Mouse (Mus musculus): ENCODE measurements at regions not wholly inside any gene's neighbourhood (a gene's known extent, or its start where the extent isn't known, plus 50 kb on each side); places are given as distances from the start of the nearest gene placed in this dataset.

DNA sequence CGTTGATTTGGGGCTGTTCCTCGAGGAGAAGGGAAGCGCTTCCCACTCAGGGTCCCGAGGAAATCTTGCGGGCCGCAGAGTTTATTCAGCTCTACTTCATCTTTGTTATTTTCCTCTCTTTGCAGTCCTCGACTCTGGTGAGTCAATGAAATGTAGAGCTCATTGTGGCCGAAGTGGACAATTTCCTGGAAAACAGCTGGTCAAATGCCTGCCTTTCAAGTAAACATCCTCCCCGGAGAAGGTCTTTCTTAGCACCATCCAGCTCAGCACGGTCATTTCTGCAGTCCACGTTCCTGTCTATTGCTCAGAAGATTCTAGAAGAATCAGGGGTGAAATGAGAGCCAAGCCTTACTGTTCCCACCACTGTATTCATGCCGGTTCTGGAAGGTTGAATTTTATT is 133.0 kb downstream of the Bcas1 start:
- no peak overlapping the region for H3K4me3 ChIP-seq (replicated peaks; ENCODE audit: low read length)
- WGBS = 88% methylated on average over 12 of the region's 12 CpGs
- no peak overlapping the region for H3K27ac ChIP-seq (ENCODE audit: low read length)
- ATAC-seq = no peak
- no peaks in the 10 kb centered on the region for H3K36me3 ChIP-seq (ENCODE audit: control insufficient read depth, insufficient read depth)
- no peaks in the 10 kb centered on the region for H3K27me3 ChIP-seq (replicated peaks; ENCODE audit: control insufficient read depth, insufficient read depth, low read length)
- no peak overlapping the region for H3K4me2 ChIP-seq (ENCODE audit: low read length)
- no peak overlapping the region for H3K9ac ChIP-seq (replicated peaks; ENCODE audit: low read depth, low read length)
- no peaks in the 10 kb centered on the region for H3K9me3 ChIP-seq (ENCODE audit: control insufficient read depth, low read length)
- H3K4me1 ChIP-seq (replicated peaks; ENCODE audit: control insufficient read depth, insufficient read depth, low read length) = no peaks in the 10 kb centered on the region

- H3K27me3 ChIP-seq (replicated peaks; ENCODE audit: control insufficient read depth, insufficient read depth, low read length) = no peaks in the 10 kb centered on the region
- H3K27ac ChIP-seq (ENCODE audit: low read length) = no peak overlapping the region
- WGBS = 49% methylated on average over 6 of the region's 6 CpGs
- H3K36me3 ChIP-seq (ENCODE audit: control insufficient read depth, insufficient read depth) = no peaks in the 10 kb centered on the region
- no peaks in the 10 kb centered on the region for H3K9me3 ChIP-seq (ENCODE audit: control insufficient read depth, low read length)
- H3K4me1 ChIP-seq (replicated peaks; ENCODE audit: control insufficient read depth, insufficient read depth, low read length) = peaks cover 11% of the 10 kb centered on the region
- no peak overlapping the region for H3K9ac ChIP-seq (replicated peaks; ENCODE audit: low read depth, low read length)
- no peak for ATAC-seq
- no peak overlapping the region for H3K4me2 ChIP-seq (ENCODE audit: low read length)
- H3K4me3 ChIP-seq (replicated peaks; ENCODE audit: low read length) = no peak overlapping the region
Measured at GRCm38 (mm10) chr2:170291841-170292655, 135.6 kb downstream of the Bcas1 start.

DNA sequence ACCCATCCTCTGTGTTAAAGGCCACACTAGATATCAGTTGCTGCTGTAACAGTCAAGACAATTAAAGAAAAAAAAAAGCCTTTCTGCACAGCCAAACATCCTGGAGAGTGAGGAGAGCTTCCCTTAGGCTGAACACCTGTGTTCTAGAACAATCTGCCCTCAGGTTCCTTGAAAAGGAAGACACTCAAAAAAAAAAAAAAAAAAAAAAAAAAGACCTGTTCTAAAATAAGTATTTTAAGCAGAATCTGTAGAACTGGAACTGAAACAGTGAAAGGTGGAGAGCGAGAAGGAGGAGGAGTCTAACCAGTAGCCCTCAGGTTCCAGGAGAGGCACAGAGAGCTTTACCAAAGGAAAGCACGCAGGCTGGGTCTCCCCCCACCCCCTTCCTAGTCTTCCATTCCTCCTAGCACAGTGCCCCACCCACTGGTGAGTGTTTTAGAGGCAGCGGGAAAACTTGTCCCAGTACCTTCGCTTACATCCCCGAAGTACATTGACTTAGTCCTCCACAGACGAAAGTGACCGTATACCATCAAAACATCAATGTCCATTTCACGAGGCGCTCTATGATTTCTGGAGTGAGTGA is 138.2 kb downstream of the Bcas1 start:
- Histone ChIP-seq H3K27me3 (replicated peaks; ENCODE audit: control insufficient read depth, insufficient read depth, low read length) (no peaks in the 10 kb centered on the region), H3K36me3 (ENCODE audit: control insufficient read depth, insufficient read depth) (no peaks in the 10 kb centered on the region), H3K9me3 (ENCODE audit: control insufficient read depth, low read length) (no peaks in the 10 kb centered on the region), H3K4me2 (ENCODE audit: low read length) (no peak overlapping the region), H3K9ac (replicated peaks; ENCODE audit: low read depth, low read length) (no peak overlapping the region), H3K27ac (ENCODE audit: low read length) (no peak overlapping the region), H3K4me3 (replicated peaks; ENCODE audit: low read length) (no peak overlapping the region), H3K4me1 (replicated peaks; ENCODE audit: control insufficient read depth, insufficient read depth, low read length) (peaks cover 15% of the 10 kb centered on the region)
- WGBS = 86% methylated on average over 9 of the region's 9 CpGs
- ATAC-seq = no peak

GRCm38 (mm10) chr2:170288787-170289186 is 138.9 kb downstream of the Bcas1 start:
- no peaks in the 10 kb centered on the region for H3K27me3 ChIP-seq (replicated peaks; ENCODE audit: control insufficient read depth, insufficient read depth, low read length)
- peaks cover 15% of the 10 kb centered on the region for H3K4me1 ChIP-seq (replicated peaks; ENCODE audit: control insufficient read depth, insufficient read depth, low read length)
- no peak overlapping the region for H3K4me2 ChIP-seq (ENCODE audit: low read length)
- no peak for ATAC-seq
- H3K4me3 ChIP-seq (replicated peaks; ENCODE audit: low read length) = no peak overlapping the region
- WGBS = 57% methylated on average over 7 of the region's 7 CpGs
- H3K36me3 ChIP-seq (ENCODE audit: control insufficient read depth, insufficient read depth) = no peaks in the 10 kb centered on the region
- H3K27ac ChIP-seq (ENCODE audit: low read length) = no peak overlapping the region
- H3K9me3 ChIP-seq (ENCODE audit: control insufficient read depth, low read length) = no peaks in the 10 kb centered on the region
- no peak overlapping the region for H3K9ac ChIP-seq (replicated peaks; ENCODE audit: low read depth, low read length)

GRCm38 (mm10) chr2:170288196-170288595 is 139.4 kb downstream of the Bcas1 start:
- Histone ChIP-seq H3K4me2 (ENCODE audit: low read length) (peak overlapping the region; percentile 34), H3K27ac (ENCODE audit: low read length) (no peak overlapping the region), H3K27me3 (replicated peaks; ENCODE audit: control insufficient read depth, insufficient read depth, low read length) (no peaks in the 10 kb centered on the region), H3K4me1 (replicated peaks; ENCODE audit: control insufficient read depth, insufficient read depth, low read length) (peaks cover 15% of the 10 kb centered on the region), H3K9ac (replicated peaks; ENCODE audit: low read depth, low read length) (no peak overlapping the region; the same call in 1 of the 2 replicates), H3K36me3 (ENCODE audit: control insufficient read depth, insufficient read depth) (no peaks in the 10 kb centered on the region), H3K4me3 (replicated peaks; ENCODE audit: low read length) (peak overlapping the region; percentile 9; the same call in 1 of the 2 replicates), H3K9me3 (ENCODE audit: control insufficient read depth, low read length) (no peaks in the 10 kb centered on the region)
- no peak for ATAC-seq
- WGBS = 9% methylated on average over 11 of the region's 11 CpGs

GRCm38 (mm10) chr2:170287301-170287885 is 139.5 kb upstream of the Zfp217 start:
- peak; percentile 70 for ATAC-seq
- Histone ChIP-seq H3K9ac (replicated peaks; ENCODE audit: low read depth, low read length) (peak overlapping the region; percentile 35; the same call in 1 of the 2 replicates), H3K27ac (ENCODE audit: low read length) (peak overlapping the region; percentile 16), H3K4me2 (ENCODE audit: low read length) (peak overlapping the region; percentile 67), H3K4me3 (replicated peaks; ENCODE audit: low read length) (peak overlapping the region; percentile 41), H3K27me3 (replicated peaks; ENCODE audit: control insufficient read depth, insufficient read depth, low read length) (no peaks in the 10 kb centered on the region), H3K4me1 (replicated peaks; ENCODE audit: control insufficient read depth, insufficient read depth, low read length) (peaks cover 19% of the 10 kb centered on the region), H3K36me3 (ENCODE audit: control insufficient read depth, insufficient read depth) (no peaks in the 10 kb centered on the region), H3K9me3 (ENCODE audit: control insufficient read depth, low read length) (no peaks in the 10 kb centered on the region)
- WGBS = under 1% methylated on average over 27 of the region's 27 CpGs

- no peaks in the 10 kb centered on the region for H3K27me3 ChIP-seq (replicated peaks; ENCODE audit: control insufficient read depth, insufficient read depth, low read length)
- H3K9ac ChIP-seq (replicated peaks; ENCODE audit: low read depth, low read length) = no peak overlapping the region
- peaks cover 21% of the 10 kb centered on the region for H3K4me1 ChIP-seq (replicated peaks; ENCODE audit: control insufficient read depth, insufficient read depth, low read length)
- ATAC-seq = peak; percentile 28; the same call in 1 of the 2 replicates
- 1% methylated on average over 8 of the region's 8 CpGs for WGBS
- H3K4me3 ChIP-seq (replicated peaks; ENCODE audit: low read length) = peak overlapping the region; percentile 41; the same call in 1 of the 2 replicates
- peak overlapping the region; percentile 67 for H3K4me2 ChIP-seq (ENCODE audit: low read length)
- no peaks in the 10 kb centered on the region for H3K36me3 ChIP-seq (ENCODE audit: control insufficient read depth, insufficient read depth)
- no peaks in the 10 kb centered on the region for H3K9me3 ChIP-seq (ENCODE audit: control insufficient read depth, low read length)
- no peak overlapping the region; the same call in 1 of the 2 replicates for H3K27ac ChIP-seq (ENCODE audit: low read length)
Measured at GRCm38 (mm10) chr2:170286773-170287172, 138.9 kb upstream of the Zfp217 start.

GRCm38 (mm10) chr2:170282463-170282862 is 134.6 kb upstream of the Zfp217 start:
- no peaks in the 10 kb centered on the region for H3K9me3 ChIP-seq (ENCODE audit: control insufficient read depth, low read length)
- no peak overlapping the region for H3K4me3 ChIP-seq (replicated peaks; ENCODE audit: low read length)
- H3K9ac ChIP-seq (replicated peaks; ENCODE audit: low read depth, low read length) = no peak overlapping the region
- no peaks in the 10 kb centered on the region for H3K27me3 ChIP-seq (replicated peaks; ENCODE audit: control insufficient read depth, insufficient read depth, low read length)
- WGBS = 27% methylated on average over 6 of the region's 6 CpGs
- no peaks in the 10 kb centered on the region for H3K36me3 ChIP-seq (ENCODE audit: control insufficient read depth, insufficient read depth)
- no peak; the same call in 1 of the 2 replicates for ATAC-seq
- H3K4me1 ChIP-seq (replicated peaks; ENCODE audit: control insufficient read depth, insufficient read depth, low read length) = peaks cover 13% of the 10 kb centered on the region
- no peak overlapping the region for H3K4me2 ChIP-seq (ENCODE audit: low read length)
- no peak overlapping the region for H3K27ac ChIP-seq (ENCODE audit: low read length)

DNA sequence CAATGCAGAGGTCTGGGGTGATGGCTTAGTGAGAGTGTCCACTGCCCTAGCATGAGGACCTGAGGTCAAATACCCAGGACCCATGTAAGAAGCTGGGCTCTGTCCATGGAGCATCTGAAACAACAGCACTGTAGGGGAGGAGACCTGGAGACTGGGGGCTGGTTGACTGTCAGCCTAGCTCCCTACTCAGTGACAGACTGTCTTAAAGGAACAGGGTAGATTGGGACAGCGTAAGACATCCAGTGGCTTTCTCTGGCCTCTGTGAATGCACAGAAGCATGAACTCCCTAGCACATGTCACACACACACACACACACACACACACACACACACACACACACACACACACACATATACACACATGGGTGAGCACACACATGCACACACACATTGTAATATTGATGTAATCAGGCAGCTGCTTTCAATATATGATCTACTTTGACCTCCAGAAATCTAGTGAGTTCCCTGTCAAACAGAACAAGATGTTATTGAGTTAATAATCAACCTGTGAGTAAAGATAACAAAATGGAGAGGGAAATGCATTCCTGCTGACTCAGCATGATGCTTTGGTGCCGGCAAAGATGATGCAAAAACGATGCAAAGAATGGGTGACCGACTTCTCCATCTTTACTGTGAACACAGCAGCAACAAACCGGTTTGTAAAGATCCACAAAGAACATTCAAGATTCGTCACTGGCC is 133.6 kb upstream of the Zfp217 start:
- Histone ChIP-seq H3K9me3 (ENCODE audit: control insufficient read depth, low read length) (no peaks in the 10 kb centered on the region), H3K36me3 (ENCODE audit: control insufficient read depth, insufficient read depth) (no peaks in the 10 kb centered on the region), H3K4me1 (replicated peaks; ENCODE audit: control insufficient read depth, insufficient read depth, low read length) (peaks cover 5% of the 10 kb centered on the region), H3K9ac (replicated peaks; ENCODE audit: low read depth, low read length) (no peak overlapping the region), H3K27ac (ENCODE audit: low read length) (no peak overlapping the region), H3K4me3 (replicated peaks; ENCODE audit: low read length) (no peak overlapping the region), H3K4me2 (ENCODE audit: low read length) (no peak overlapping the region), H3K27me3 (replicated peaks; ENCODE audit: control insufficient read depth, insufficient read depth, low read length) (no peaks in the 10 kb centered on the region)
- no peak for ATAC-seq
- WGBS = 75% methylated on average over 6 of the region's 6 CpGs

Data from forebrain, embryonic 16.5 days (tissue).